Mouse (Mus musculus): ENCODE data around the gene Dlg2.

DNA sequence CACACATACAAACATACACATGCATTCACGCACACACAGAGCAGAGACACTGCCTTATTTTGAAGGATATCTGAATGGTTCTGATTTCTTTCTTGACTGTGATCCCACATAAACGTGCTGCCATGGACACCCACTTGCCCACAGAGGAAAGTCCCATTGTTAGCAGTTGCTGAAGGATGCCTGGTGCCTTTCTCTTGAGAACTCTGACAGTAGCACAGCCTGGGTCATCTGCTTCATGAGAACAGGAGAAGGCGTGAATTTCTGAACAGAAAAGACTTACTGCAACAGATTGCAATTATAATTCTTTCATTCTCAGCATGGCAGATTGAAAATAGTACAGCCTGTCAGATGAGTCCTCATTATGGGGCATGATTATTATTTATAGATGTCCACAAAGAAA lies 1442.6 kb downstream of the Dlg2 start:
- TF ChIP-seq POLR2A (IDR thresholded peaks at IDR 0.05; ENCODE audit: insufficient read depth, low read depth, low read length) (no peak), EP300 (IDR thresholded peaks at IDR 0.05; ENCODE audit: insufficient read depth, low read depth, low read length) (no peak), CTCF (IDR thresholded peaks at IDR 0.05) (no peak)
